In the genomic region with DNA sequence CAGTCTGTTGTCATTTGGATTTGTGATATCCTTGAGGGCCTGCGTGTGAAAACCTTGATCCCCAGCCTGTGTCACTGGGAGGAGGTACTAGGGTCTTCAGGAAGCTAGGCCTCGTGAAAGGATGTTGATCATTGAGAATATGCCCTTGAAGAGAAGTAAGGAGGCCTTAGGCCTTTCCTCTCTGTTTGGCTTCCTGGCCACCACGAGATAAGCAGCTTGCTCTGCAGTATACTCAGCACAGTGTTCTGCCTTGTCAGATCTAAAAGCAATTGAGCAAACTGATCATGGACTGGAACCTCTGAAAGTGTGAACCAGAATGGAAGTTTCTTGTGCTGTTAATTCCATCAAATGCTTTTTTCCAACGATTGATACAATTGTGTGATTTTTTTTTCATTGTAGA, we compare ENCODE assay signal across 27 mouse cellular contexts.
"Had no signal": no experiment of that assay in that cellular context is flagged by ENCODE, and none has a peak within 500 bp of the region (broad histone marks: within the 10 kb centered on the region; RNA-seq: fewer than 3 reads in every experiment).

No protein-coding gene starts in this region.

- H3K9me3 ChIP-seq: embryonic facial prominence, embryonic 12.5 days; embryonic facial prominence, embryonic 13.5 days; embryonic facial prominence, embryonic 15.5 days; forebrain, embryonic 10.5 days; forebrain, embryonic 13.5 days; forebrain, embryonic 15.5 days; heart, embryonic 10.5 days had no signal

- H3K4me3 ChIP-seq: embryonic facial prominence, embryonic 10.5 days; embryonic facial prominence, embryonic 12.5 days; embryonic facial prominence, embryonic 13.5 days; embryonic facial prominence, embryonic 15.5 days; erythroblast, embryonic 14.5 days; forebrain, embryonic 10.5 days; forebrain, embryonic 12.5 days; forebrain, embryonic 13.5 days; forebrain, embryonic 15.5 days; gastrocnemius, adult 2 months; heart, adult 2 months; heart, embryonic 10.5 days had no signal

- H3K9ac ChIP-seq: embryonic facial prominence, embryonic 12.5 days; embryonic facial prominence, embryonic 13.5 days; embryonic facial prominence, embryonic 15.5 days; forebrain, embryonic 12.5 days; forebrain, embryonic 13.5 days; forebrain, embryonic 15.5 days; forebrain, postnatal 0 days had no signal

- H3K4me1 ChIP-seq: embryonic facial prominence, embryonic 10.5 days; embryonic facial prominence, embryonic 12.5 days; embryonic facial prominence, embryonic 13.5 days; embryonic facial prominence, embryonic 15.5 days; forebrain, embryonic 10.5 days; forebrain, embryonic 12.5 days; forebrain, embryonic 13.5 days; forebrain, embryonic 15.5 days had no signal

- H3K27ac ChIP-seq: embryonic facial prominence, embryonic 10.5 days; embryonic facial prominence, embryonic 12.5 days; embryonic facial prominence, embryonic 13.5 days; embryonic facial prominence, embryonic 15.5 days; forebrain, embryonic 10.5 days; forebrain, embryonic 12.5 days; forebrain, embryonic 13.5 days; forebrain, embryonic 15.5 days; gastrocnemius, adult 2 months; heart, adult 2 months; heart, embryonic 10.5 days had no signal

- DNase-seq: cerebellum, adult 9-11 months; cerebellum, postnatal 10 days; cerebellum, postnatal 14 days; cerebellum, postnatal 25 days; cerebellum, postnatal 36 days; embryo, embryonic 11 days; forebrain, postnatal 0 days; gastrocnemius, adult 2 months; gastrocnemius, postnatal 10 days; gastrocnemius, postnatal 14 days; gastrocnemius, postnatal 25 days; gastrocnemius, postnatal 36 days; heart, adult 11 months; heart, adult 18-20 months; heart, adult 2 months had no signal

- H3K27me3 ChIP-seq: embryonic facial prominence, embryonic 12.5 days; embryonic facial prominence, embryonic 13.5 days; embryonic facial prominence, embryonic 15.5 days; forebrain, embryonic 12.5 days; forebrain, embryonic 13.5 days; forebrain, embryonic 15.5 days had no signal

- H3K36me3 ChIP-seq: embryonic facial prominence, embryonic 10.5 days; embryonic facial prominence, embryonic 12.5 days; embryonic facial prominence, embryonic 13.5 days; embryonic facial prominence, embryonic 15.5 days; forebrain, embryonic 10.5 days; forebrain, embryonic 12.5 days; forebrain, embryonic 15.5 days; heart, embryonic 10.5 days had no signal

- ATAC-seq: forebrain, embryonic 13.5 days; forebrain, embryonic 14.5 days; forebrain, embryonic 15.5 days; forebrain, embryonic 16.5 days; forebrain, postnatal 0 days had no signal

- H3K4me2 ChIP-seq: embryonic facial prominence, embryonic 12.5 days; embryonic facial prominence, embryonic 13.5 days; embryonic facial prominence, embryonic 15.5 days; forebrain, embryonic 12.5 days; forebrain, embryonic 13.5 days; forebrain, embryonic 15.5 days had no signal
